Mouse (Mus musculus): ENCODE results near the gene Grm5.

Grm5 gene

DNA sequence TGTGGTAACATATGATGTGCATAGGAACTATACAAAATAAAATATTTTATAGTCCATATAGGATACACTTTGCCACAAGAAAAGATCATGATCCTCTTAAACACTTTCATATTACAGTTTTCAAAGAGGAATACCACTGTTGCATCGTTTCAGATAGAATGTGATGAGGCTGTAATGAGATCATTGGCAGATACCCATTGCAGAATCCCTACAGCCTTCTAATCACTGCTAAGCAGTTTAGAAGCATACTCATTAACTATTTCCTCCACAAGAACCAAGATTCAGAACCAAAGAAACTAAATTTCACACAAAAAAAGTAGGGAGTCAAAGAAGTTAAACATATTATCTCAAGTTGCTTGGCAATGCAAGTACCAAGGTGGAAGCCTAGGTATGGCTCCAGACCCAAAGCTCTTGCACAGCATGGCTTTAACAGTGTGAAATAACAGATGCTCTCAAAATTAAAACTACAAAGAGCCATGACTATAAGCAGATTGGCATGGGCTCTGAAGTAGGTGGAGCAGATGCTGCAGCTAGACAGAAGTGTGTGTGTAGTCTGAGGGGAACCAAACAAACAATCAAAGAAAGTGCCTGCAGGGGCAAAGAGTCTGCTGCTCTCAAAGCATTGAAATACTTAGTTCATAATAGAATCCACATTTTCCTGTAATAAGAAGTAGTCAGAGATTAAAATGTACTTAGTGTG lies 575.7 kb downstream of the Grm5 start:
- no peak for DNase-seq (ENCODE audit: low spot score in 2 of 2)

DNA sequence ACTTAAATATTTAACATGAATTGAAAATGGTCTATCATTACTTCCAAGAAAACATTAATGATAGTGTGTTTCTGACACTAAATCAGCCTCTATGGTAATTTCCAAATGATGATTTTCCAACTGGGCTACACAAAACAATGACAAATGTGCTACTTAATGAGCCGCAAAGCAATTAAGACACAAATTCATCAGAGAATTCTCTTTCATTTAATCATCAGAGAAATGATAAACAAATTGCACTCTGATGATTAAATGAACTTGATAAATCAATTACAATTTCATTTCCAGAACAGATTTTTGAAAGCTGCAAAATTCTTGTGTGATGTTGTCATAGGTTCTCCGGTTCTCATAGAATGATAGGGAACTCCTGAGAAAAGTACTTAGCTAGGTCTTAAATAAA lies 577.6 kb downstream of the Grm5 start:
- no peak for DNase-seq (ENCODE audit: low spot score in 2 of 2)

Measured in cerebellum, postnatal 4 days (tissue).